Comparison of ENCODE assay signal across 24 mouse cellular contexts in genomic region chr4:108456028-108456427, GRCm38 (mm10). TPM values are rescaled to one million over a fixed set of nuclear protein-coding genes. Genes with fewer than 3 reads are reported as not detected.
DNase-seq lines count a peak whose midpoint lies in the region; ATAC-seq and TF ChIP-seq lines count a peak whose summit lies in the region.
"Had no signal": no experiment of that assay in that cellular context is flagged by ENCODE, and none has a peak within 500 bp of the region (broad histone marks: within the 10 kb centered on the region; RNA-seq: fewer than 3 reads in every experiment).

No protein-coding gene starts in this region.

- TF ChIP-seq POLR2A in liver, adult 2 months (IDR thresholded peaks at IDR 0.05; ENCODE audit: extremely low read depth, insufficient read depth, low read length) = no peak

- no peaks in the 10 kb centered on the region for H3K36me3 ChIP-seq in liver, adult 2 months (ENCODE audit: control insufficient read depth, insufficient read depth, low read length)
- H3K36me3 ChIP-seq: heart, embryonic 10.5 days; limb, embryonic 13.5 days; lung, embryonic 15.5 days; midbrain, embryonic 12.5 days had no signal

- peak; percentile 98 for DNase-seq in liver, adult 2 months (ENCODE audit: extremely low read depth, low read depth, low spot score)
- no peak for DNase-seq in liver
- peak; percentile 28 for DNase-seq in induced T-regulatory cell, adult 2 months (ENCODE audit: low read depth)
- peak; percentile 45 for DNase-seq in naive thymus-derived CD4-positive, alpha-beta T cell, adult 2 months (ENCODE audit: low read depth)
- no peak for DNase-seq in left cerebral cortex, postnatal 25 days (ENCODE audit: low spot score in 2 of 2)
- no peak for DNase-seq in urinary bladder, postnatal 4 days (ENCODE audit: low spot score in 2 of 2)
- no peak for DNase-seq in cerebellum, postnatal 36 days
- DNase-seq: adrenal gland, postnatal 14 days; cerebellum, adult 11-12 months; cerebellum, postnatal 14 days; embryo, embryonic 11 days; gastrocnemius, postnatal 36 days; heart, postnatal 10 days; kidney, postnatal 10 days; layer of hippocampus, adult 9-11 months; thymus, postnatal 4 days had no signal

- H3K9ac ChIP-seq in liver, adult 2 months (ENCODE audit: low read depth, low read length) = no peak overlapping the region
- H3K9ac ChIP-seq: limb, embryonic 13.5 days; lung, embryonic 15.5 days; midbrain, embryonic 12.5 days had no signal

- peak; percentile 3 for ATAC-seq in CD4-positive, CD25-positive, alpha-beta regulatory T cell, adult 4 months
- ATAC-seq: forebrain, embryonic 16.5 days; inflammation-experienced regulatory T-cells, adult 6 months had no signal

- peaks cover 14% of the 10 kb centered on the region for H3K4me1 ChIP-seq in liver, adult 2 months (ENCODE audit: control insufficient read depth, insufficient read depth, low read length)

- peak overlapping the region; percentile 53 for H3K27ac ChIP-seq in liver, adult 2 months (replicated peaks; ENCODE audit: insufficient read depth, low read depth, low read length)
- H3K27ac ChIP-seq: heart, embryonic 10.5 days; left cerebral cortex, adult 2 months; limb, embryonic 13.5 days; lung, embryonic 15.5 days; midbrain, embryonic 12.5 days had no signal

- no peaks in the 10 kb centered on the region for H3K27me3 ChIP-seq in liver, adult 2 months (ENCODE audit: control insufficient read depth, insufficient read depth, low read length)
- H3K27me3 ChIP-seq: limb, embryonic 13.5 days; lung, embryonic 15.5 days; midbrain, embryonic 12.5 days had no signal

- intact Hi-C loops in left cerebral cortex, postnatal 25 days (cut with DNase I) = loop anchor here (5.0 kb wide), 1 partner anchor 49 kb away; the partner anchor contains the start of gene Gpx7

- WGBS in liver, adult 2 months = 19% methylated on average over 2 of the region's 2 CpGs

- H3K79me2 ChIP-seq in liver, adult 2 months (ENCODE audit: control insufficient read depth, insufficient read depth, low read length) = peaks cover 7% of the 10 kb centered on the region; the same call in 1 of the 2 replicates

- no peak overlapping the region for H3K4me3 ChIP-seq in liver, adult 2 months (ENCODE audit: insufficient read depth, low read depth, low read length)
- H3K4me3 ChIP-seq: heart, embryonic 10.5 days; left cerebral cortex, adult 2 months; limb, embryonic 13.5 days; lung, embryonic 15.5 days; midbrain, embryonic 12.5 days had no signal

- no peak for TF ChIP-seq CTCF in liver, adult 2 months (IDR thresholded peaks at IDR 0.05; ENCODE audit: low read depth, low read length)

RNA-seq across cellular contexts. Expression of gene Tut4, which starts 3.2 kb away (rescaled TPM):
- 30.3 and 34.6 TPM in 2 replicates for total RNA-seq in liver, adult 2 months (2014; rRNA removed)
- 17.8 and 23.6 TPM in 2 replicates for polyA plus RNA-seq in liver, adult 2 months (2012; rRNA removed)
- polyA plus RNA-seq in CD4-positive, CD25-positive, alpha-beta regulatory T cell, adult 4 months (2017; shearing (Covaris generic)) = 10 to 100 TPM; 81.5 to 96.5 TPM
- total RNA-seq in left cerebral cortex, postnatal 25 days (2021) = 10 to 100 TPM; 34.8 to 40.7 TPM

RNA-seq across cellular contexts. Expression of gene Gpx7, which starts 49.3 kb away (rescaled TPM):
- total RNA-seq in liver, adult 2 months (2014; rRNA removed) = 3.5 and 3.7 TPM in 2 replicates
- 2.0 and 3.2 TPM in 2 replicates for polyA plus RNA-seq in liver, adult 2 months (2012; rRNA removed)
- 1 to 10 TPM; 4.4 to 5.1 TPM for polyA plus RNA-seq in CD4-positive, CD25-positive, alpha-beta regulatory T cell, adult 4 months (2017; shearing (Covaris generic))
- total RNA-seq in left cerebral cortex, postnatal 25 days (2021) = 1 to 10 TPM; 5.5 to 6.2 TPM

Comparison
In these comparisons a context has a peak if more than half of its experiments do, and no peak if none do; other contexts are left out.
1. DNase-seq: peak in liver, adult 2 months (single experiment), induced T-regulatory cell, adult 2 months (single experiment) and naive thymus-derived CD4-positive, alpha-beta T cell, adult 2 months (single experiment); none in liver (single experiment), left cerebral cortex, postnatal 25 days (0 of 2), urinary bladder, postnatal 4 days (0 of 2) and cerebellum, postnatal 36 days (0 of 2).